Mouse (Mus musculus): Measurements from ENCODE around the gene Tfcp2l1. TPM values are rescaled to one million over a fixed set of nuclear protein-coding genes. Genes with fewer than 3 reads are reported as not detected.

The Tfcp2l1 gene
- polyA plus RNA-seq, 1 experiment from 2014 or later, result 0.18 TPM

- Histone ChIP-seq H3K4me2 (replicated peaks) (no peak overlapping the region), H3K27ac (no peak overlapping the region), H3K4me1 (no peaks in the 10 kb centered on the region), H3K27me3 (replicated peaks) (no peaks in the 10 kb centered on the region), H3K36me3 (no peaks in the 10 kb centered on the region), H3K9me3 (no peaks in the 10 kb centered on the region), H3K9ac (no peak overlapping the region), H3K4me3 (no peak overlapping the region)
- no peak for ATAC-seq (ENCODE audit: low FRiP score, low read depth)
Observed at GRCm38 (mm10) chr1:118667536-118667935, 39.8 kb downstream of the Tfcp2l1 start.

- H3K27ac ChIP-seq, result no peak overlapping the region
- no peak overlapping the region for H3K4me2 ChIP-seq (replicated peaks)
- WGBS, result 22% methylated on average over 8 of the region's 8 CpGs
- no peak overlapping the region for H3K4me3 ChIP-seq
- H3K27me3 ChIP-seq (replicated peaks), result no peaks in the 10 kb centered on the region
- H3K9me3 ChIP-seq, result no peaks in the 10 kb centered on the region
- ATAC-seq (ENCODE audit: low FRiP score, low read depth), result no peak
- H3K4me1 ChIP-seq, result no peaks in the 10 kb centered on the region
- no peaks in the 10 kb centered on the region for H3K36me3 ChIP-seq
- H3K9ac ChIP-seq, result no peak overlapping the region
Observed at GRCm38 (mm10) chr1:118672196-118672595, 44.5 kb downstream of the Tfcp2l1 start.

- H3K36me3 ChIP-seq, result no peaks in the 10 kb centered on the region
- 88% methylated on average over 4 of the region's 4 CpGs for WGBS
Observed at GRCm38 (mm10) chr1:118674176-118674575, 46.4 kb downstream of the Tfcp2l1 start.

GRCm38 (mm10) chr1:118681980-118682379 lies 54.2 kb downstream of the Tfcp2l1 start:
- Histone ChIP-seq H3K9me3 (no peaks in the 10 kb centered on the region), H3K4me2 (replicated peaks) (no peak overlapping the region), H3K27ac (no peak overlapping the region), H3K36me3 (no peaks in the 10 kb centered on the region), H3K4me3 (no peak overlapping the region), H3K4me1 (no peaks in the 10 kb centered on the region), H3K27me3 (replicated peaks) (no peaks in the 10 kb centered on the region), H3K9ac (no peak overlapping the region)
- ATAC-seq (ENCODE audit: low FRiP score, low read depth), result no peak
- 84% methylated on average over 1 of the region's 1 CpGs for WGBS

More at GRCm38 (mm10) chr1:118674176-118674575, 46.4 kb downstream of the Tfcp2l1 start:
- Histone ChIP-seq H3K4me2 (replicated peaks) (no peak overlapping the region), H3K27me3 (replicated peaks) (no peaks in the 10 kb centered on the region), H3K27ac (no peak overlapping the region), H3K9ac (no peak overlapping the region), H3K4me3 (no peak overlapping the region), H3K4me1 (no peaks in the 10 kb centered on the region), H3K9me3 (no peaks in the 10 kb centered on the region)
- no peak for ATAC-seq (ENCODE audit: low FRiP score, low read depth)

GRCm38 (mm10) chr1:118683686-118684085 lies 55.9 kb downstream of the Tfcp2l1 start:
- Histone ChIP-seq H3K9ac (no peak overlapping the region), H3K4me2 (replicated peaks) (no peak overlapping the region), H3K4me1 (no peaks in the 10 kb centered on the region), H3K27ac (no peak overlapping the region), H3K4me3 (no peak overlapping the region), H3K27me3 (replicated peaks) (no peaks in the 10 kb centered on the region), H3K9me3 (no peaks in the 10 kb centered on the region), H3K36me3 (no peaks in the 10 kb centered on the region)
- 72% methylated on average over 4 of the region's 4 CpGs for WGBS
- no peak for ATAC-seq (ENCODE audit: low FRiP score, low read depth)

- WGBS, result 77% methylated on average over 10 of the region's 10 CpGs
- no peak for ATAC-seq (ENCODE audit: low FRiP score, low read depth)
Observed at GRCm38 (mm10) chr1:118687726-118688125, 60.0 kb downstream of the Tfcp2l1 start.

GRCm38 (mm10) chr1:118689830-118690229 lies 62.1 kb downstream of the Tfcp2l1 start:
- H3K4me1 ChIP-seq, result no peaks in the 10 kb centered on the region
- ATAC-seq (ENCODE audit: low FRiP score, low read depth), result no peak
- WGBS, result 49% methylated on average over 5 of the region's 5 CpGs
- H3K36me3 ChIP-seq, result no peaks in the 10 kb centered on the region
- H3K9ac ChIP-seq, result no peak overlapping the region
- H3K27ac ChIP-seq, result no peak overlapping the region
- H3K9me3 ChIP-seq, result no peaks in the 10 kb centered on the region
- no peaks in the 10 kb centered on the region for H3K27me3 ChIP-seq (replicated peaks)
- H3K4me2 ChIP-seq (replicated peaks), result no peak overlapping the region
- no peak overlapping the region for H3K4me3 ChIP-seq

More at GRCm38 (mm10) chr1:118687726-118688125, 60.0 kb downstream of the Tfcp2l1 start:
- Histone ChIP-seq H3K9me3 (no peaks in the 10 kb centered on the region), H3K9ac (no peak overlapping the region), H3K4me2 (replicated peaks) (no peak overlapping the region), H3K27ac (no peak overlapping the region), H3K36me3 (no peaks in the 10 kb centered on the region), H3K27me3 (replicated peaks) (no peaks in the 10 kb centered on the region), H3K4me3 (no peak overlapping the region), H3K4me1 (no peaks in the 10 kb centered on the region)

GRCm38 (mm10) chr1:118694436-118694835 lies 66.7 kb downstream of the Tfcp2l1 start:
- no peak for ATAC-seq (ENCODE audit: low FRiP score, low read depth)
- H3K9me3 ChIP-seq, result no peaks in the 10 kb centered on the region
- no peak overlapping the region for H3K27ac ChIP-seq
- no peak overlapping the region for H3K4me2 ChIP-seq (replicated peaks)
- no peak overlapping the region for H3K4me3 ChIP-seq
- WGBS, result 87% methylated on average over 2 of the region's 2 CpGs
- H3K36me3 ChIP-seq, result no peaks in the 10 kb centered on the region
- no peaks in the 10 kb centered on the region for H3K4me1 ChIP-seq
- H3K9ac ChIP-seq, result no peak overlapping the region
- H3K27me3 ChIP-seq (replicated peaks), result no peaks in the 10 kb centered on the region

GRCm38 (mm10) chr1:118697906-118698305 lies 70.2 kb downstream of the Tfcp2l1 start:
- 83% methylated on average over 6 of the region's 6 CpGs for WGBS
- H3K4me2 ChIP-seq (replicated peaks), result no peak overlapping the region
- ATAC-seq (ENCODE audit: low FRiP score, low read depth), result no peak

GRCm38 (mm10) chr1:118699118-118699890 lies 71.6 kb downstream of the Tfcp2l1 start:
- 68% methylated on average over 6 of the region's 6 CpGs for WGBS
- Histone ChIP-seq H3K4me3 (no peak overlapping the region), H3K27me3 (replicated peaks) (no peaks in the 10 kb centered on the region), H3K4me2 (replicated peaks) (no peak overlapping the region), H3K4me1 (no peaks in the 10 kb centered on the region), H3K9me3 (no peaks in the 10 kb centered on the region), H3K9ac (no peak overlapping the region), H3K27ac (no peak overlapping the region), H3K36me3 (no peaks in the 10 kb centered on the region)
- no peak for ATAC-seq (ENCODE audit: low FRiP score, low read depth)

More at GRCm38 (mm10) chr1:118697906-118698305, 70.2 kb downstream of the Tfcp2l1 start:
- Histone ChIP-seq H3K9ac (no peak overlapping the region), H3K4me1 (no peaks in the 10 kb centered on the region), H3K36me3 (no peaks in the 10 kb centered on the region), H3K27ac (no peak overlapping the region), H3K27me3 (replicated peaks) (no peaks in the 10 kb centered on the region), H3K4me3 (no peak overlapping the region), H3K9me3 (no peaks in the 10 kb centered on the region)

GRCm38 (mm10) chr1:118699961-118700360 lies 72.2 kb downstream of the Tfcp2l1 start:
- H3K27me3 ChIP-seq (replicated peaks), result no peaks in the 10 kb centered on the region
- no peaks in the 10 kb centered on the region for H3K36me3 ChIP-seq
- H3K4me3 ChIP-seq, result no peak overlapping the region
- no peak overlapping the region for H3K4me2 ChIP-seq (replicated peaks)
- WGBS, result 97% methylated on average over 1 of the region's 1 CpGs
- H3K27ac ChIP-seq, result no peak overlapping the region
- no peak overlapping the region for H3K9ac ChIP-seq
- no peak for ATAC-seq (ENCODE audit: low FRiP score, low read depth)
- H3K4me1 ChIP-seq, result no peaks in the 10 kb centered on the region
- no peaks in the 10 kb centered on the region for H3K9me3 ChIP-seq

- Histone ChIP-seq H3K36me3 (no peaks in the 10 kb centered on the region), H3K4me2 (replicated peaks) (no peak overlapping the region), H3K27me3 (replicated peaks) (no peaks in the 10 kb centered on the region), H3K4me1 (no peaks in the 10 kb centered on the region), H3K9ac (no peak overlapping the region), H3K9me3 (no peaks in the 10 kb centered on the region), H3K27ac (no peak overlapping the region), H3K4me3 (no peak overlapping the region)
- WGBS, result 88% methylated on average over 4 of the region's 4 CpGs
- ATAC-seq (ENCODE audit: low FRiP score, low read depth), result no peak
Observed at GRCm38 (mm10) chr1:118711606-118712005, 83.9 kb downstream of the Tfcp2l1 start.

- no peaks in the 10 kb centered on the region for H3K36me3 ChIP-seq
- H3K4me1 ChIP-seq, result no peaks in the 10 kb centered on the region
- H3K27ac ChIP-seq, result no peak overlapping the region
- ATAC-seq (ENCODE audit: low FRiP score, low read depth), result no peak
- no peak overlapping the region for H3K4me3 ChIP-seq
- H3K4me2 ChIP-seq (replicated peaks), result no peak overlapping the region
- no peak overlapping the region for H3K9ac ChIP-seq
- H3K27me3 ChIP-seq (replicated peaks), result no peaks in the 10 kb centered on the region
- H3K9me3 ChIP-seq, result no peaks in the 10 kb centered on the region
- 49% methylated on average over 1 of the region's 1 CpGs for WGBS
Observed at GRCm38 (mm10) chr1:118716225-118716624, 88.5 kb downstream of the Tfcp2l1 start.

All from neural tube, embryonic 12.5 days (tissue).